Mouse (Mus musculus) right cerebral cortex, postnatal 25 days (tissue): ENCODE results near the gene Klra5.
"Not testable (repeated sequence)": the region's sequence is repeated elsewhere in the genome, so short reads cannot be mapped to it uniquely, and the experiment has no call there.

Experiments used
- DNase-seq: peaks from one replicate; pipeline ENCODE4 v3.0.0; 2022

Klra5 gene

DNA sequence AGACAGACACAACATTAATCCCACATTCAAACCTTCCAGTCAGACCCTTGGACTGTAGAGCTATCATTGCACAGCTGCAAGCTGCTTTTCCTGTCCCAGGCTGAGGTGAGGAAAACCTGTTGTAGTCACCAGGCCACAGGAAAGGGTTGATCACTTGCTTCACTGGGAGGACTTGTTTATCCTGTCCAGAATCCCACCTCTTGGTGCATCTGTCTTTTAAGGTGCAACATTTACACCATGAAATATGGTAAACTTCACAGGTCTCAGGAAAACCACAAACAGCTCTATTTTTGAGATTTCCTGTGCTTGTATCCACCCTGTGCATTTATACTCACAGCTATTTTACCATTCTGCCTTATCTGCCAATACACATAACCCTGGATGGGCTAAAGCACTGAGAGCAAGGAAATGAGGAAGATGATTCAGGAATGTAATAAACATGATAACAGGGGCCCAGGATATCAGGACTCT is at the start of gene Klra5:
Gene Klra5 (minus strand): TSS at position 175 of the 471 bp plus-strand sequence.
- not testable (repeated sequence) for DNase-seq

DNA sequence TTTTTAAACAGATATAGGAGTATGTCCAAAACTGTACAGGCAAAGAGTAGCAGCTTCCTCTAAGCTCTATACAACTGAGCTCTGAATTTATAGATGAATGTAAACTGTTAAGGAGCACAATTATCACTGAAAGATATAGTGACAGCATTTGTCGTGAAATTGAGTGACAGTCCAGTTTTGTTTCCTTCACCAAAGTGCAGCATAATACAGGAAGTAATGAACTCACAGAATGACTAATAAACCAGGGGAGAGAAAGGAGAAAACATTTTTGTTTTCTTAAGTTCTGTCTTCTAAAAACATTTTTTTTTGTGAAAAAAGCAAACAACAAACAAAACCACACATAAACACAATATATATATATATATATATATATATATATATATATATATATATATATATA is 454 bp downstream of the Klra5 start:
- DNase-seq: no peak

DNA sequence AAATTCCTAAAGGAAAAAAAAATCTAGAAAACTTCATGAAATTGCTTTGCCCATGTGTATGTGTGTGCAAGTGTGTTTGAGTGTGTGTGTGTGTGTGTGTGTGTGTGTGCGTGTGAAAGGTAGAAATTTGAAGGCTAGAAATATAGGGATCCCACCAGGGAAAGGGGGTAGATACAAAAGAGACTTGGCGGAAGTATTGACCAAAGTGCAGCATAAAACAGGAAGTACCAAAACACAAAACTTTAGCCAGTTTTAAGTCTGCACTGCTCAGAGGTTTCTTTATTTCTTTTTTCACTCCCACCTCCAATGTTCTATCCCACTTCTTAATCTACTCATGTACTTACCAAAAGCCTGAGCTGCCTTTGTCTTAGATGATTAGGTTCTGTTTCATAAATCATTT is 34.9 kb downstream of the Klra5 start:
- DNase-seq: no peak

DNA sequence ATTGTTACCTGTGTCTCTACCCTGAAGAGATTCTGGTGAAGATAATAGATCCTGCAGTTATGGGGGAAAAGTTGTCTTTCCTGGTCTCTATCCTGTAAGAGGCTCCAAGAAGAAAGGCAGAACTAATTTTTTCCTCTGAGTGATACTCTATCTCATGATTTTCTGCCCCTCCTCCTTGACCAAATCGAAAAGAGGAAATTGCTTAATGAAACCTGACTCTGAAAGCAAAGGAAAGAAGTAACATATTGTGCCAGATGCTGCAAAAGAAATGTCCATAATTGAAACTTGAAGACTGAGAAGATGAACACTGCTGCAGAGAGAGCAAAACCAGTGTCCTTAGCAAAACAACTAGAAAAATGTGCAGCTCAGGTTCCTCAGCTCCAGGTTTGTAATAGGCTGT is 40.9 kb downstream of the Klra5 start, which contains the start of gene Klra17:
Gene Klra17 (minus strand): TSS at position 124 of the 400 bp plus-strand sequence.
- no peak for DNase-seq

DNA sequence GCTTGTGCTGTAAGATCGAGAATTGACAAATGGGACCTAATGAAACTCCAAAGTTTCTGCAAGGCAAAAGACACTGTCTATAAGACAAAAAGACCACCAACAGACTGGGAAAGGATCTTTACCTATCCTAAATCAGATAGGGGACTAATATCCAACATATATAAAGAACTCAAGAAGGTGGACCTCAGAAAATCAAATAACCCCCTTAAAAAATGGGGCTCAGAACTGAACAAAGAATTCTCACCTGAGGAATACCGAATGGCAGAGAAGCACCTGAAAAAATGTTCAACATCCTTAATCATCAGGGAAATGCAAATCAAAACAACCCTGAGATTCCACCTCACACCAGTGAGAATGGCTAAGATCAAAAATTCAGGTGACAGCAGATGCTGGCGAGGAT is 55.1 kb downstream of the Klra5 start, which contains the start of gene Gm17631:
Gene Gm17631 (plus strand): TSS at position 301 of the 400 bp plus-strand sequence.
- not testable (repeated sequence) for DNase-seq
